Mouse (Mus musculus) heart, postnatal 0 days (tissue): Measurements from ENCODE around the gene Hipk2. TPM values are rescaled to one million over a fixed set of nuclear protein-coding genes. Genes with fewer than 3 reads are reported as not detected.

Experiments used
- ATAC-seq: fragments of 200-750 bp; cut with Nextera tagmentation; 2 replicates; pipeline ENCODE4 v1.8.0; 2017; ENCODE audit warnings: low read depth, moderate number of reproducible peaks, moderate library complexity; ENCODE audit not compliant: insufficient read depth
- DNase-seq: peaks from one replicate; pipeline ENCODE4 v3.0.0-alpha.2; 2016; ENCODE audit warnings: low spot score
- H3K27ac ChIP-seq: fragments of 300-500 bp; sonication (generic); 2 replicates; pipeline ENCODE4 v1.5.1; 2014; ENCODE audit warnings: low read depth, mild to moderate bottlenecking
- H3K27me3 ChIP-seq: fragments of 300-500 bp; sonication (generic); 2 replicates; pipeline ENCODE4 v1.6.1; 2014; ENCODE audit warnings: low read length, mixed read lengths; ENCODE audit not compliant: control insufficient read depth, insufficient read depth
- H3K36me3 ChIP-seq: fragments of 300-500 bp; sonication (generic); replicated peaks from 2 replicates; pipeline ENCODE4 v1.6.1; 2014; ENCODE audit warnings: low read length, mixed read lengths; ENCODE audit not compliant: control insufficient read depth, insufficient read depth
- H3K4me1 ChIP-seq: fragments of 300-500 bp; sonication (generic); 2 replicates; pipeline ENCODE4 v1.6.1; 2014; ENCODE audit warnings: antibody characterized with exemption; ENCODE audit not compliant: control insufficient read depth, insufficient read depth
- H3K4me2 ChIP-seq: fragments of 300-500 bp; sonication (generic); 2 replicates; pipeline ENCODE4 v1.6.1; 2014; ENCODE audit warnings: low read depth, mild to moderate bottlenecking, low read length, moderate library complexity
- H3K4me3 ChIP-seq: fragments of 300-500 bp; sonication (generic); 2 replicates; pipeline ENCODE4 v1.5.1; 2014; ENCODE audit warnings: low read depth, low read length
- H3K9ac ChIP-seq: fragments of 300-500 bp; sonication (generic); replicated peaks from 2 replicates; pipeline ENCODE4 v1.6.1; 2014; ENCODE audit warnings: low read depth, low read length, mixed read lengths
- H3K9me3 ChIP-seq: fragments of 300-500 bp; sonication (generic); replicated peaks from 2 replicates; pipeline ENCODE4 v1.6.1; 2016; ENCODE audit warnings: low read length; ENCODE audit not compliant: control insufficient read depth
- CTCF ChIP-seq: IDR thresholded peaks from 2 replicates; pipeline ENCODE4 v1.5.1; 2016; ENCODE audit warnings: antibody characterized with exemption, control low read depth, low read depth
- EP300 ChIP-seq: IDR thresholded peaks from 2 replicates; pipeline ENCODE4 v1.6.1; 2016; ENCODE audit warnings: antibody characterized with exemption, low read depth
- WGBS: fragments of 180-500 bp; shearing (Covaris S2); extraction: QIAGEN DNeasy Blood & Tissue Kit; methylation state at CpG from one replicate; pipeline ENCODE4 v1.1.7; 2014; 5-methylcytosine and 5-hydroxymethylcytosine counted together
- polyA plus RNA-seq: library from polyadenylated mRNA; unstranded; fragments of >200 nt; fragmentation: Nextera tagmentation; extraction: Ambion mirVana; gene quantifications from 2 replicates; pipeline ENCODE4 v1.2.1, GENCODE M21; 2015
- total RNA-seq: library from RNA; depleted of rRNA; stranded (reverse); fragments of >200 nt; gene quantifications from 2 replicates; pipeline ENCODE4 v1.2.3, GENCODE M21; 2014; ENCODE audit warnings: low replicate concordance

The Hipk2 gene
- total and polyA plus RNA-seq, 2 experiments from 2014 or later, result 9.8 to 45.0 TPM

DNA sequence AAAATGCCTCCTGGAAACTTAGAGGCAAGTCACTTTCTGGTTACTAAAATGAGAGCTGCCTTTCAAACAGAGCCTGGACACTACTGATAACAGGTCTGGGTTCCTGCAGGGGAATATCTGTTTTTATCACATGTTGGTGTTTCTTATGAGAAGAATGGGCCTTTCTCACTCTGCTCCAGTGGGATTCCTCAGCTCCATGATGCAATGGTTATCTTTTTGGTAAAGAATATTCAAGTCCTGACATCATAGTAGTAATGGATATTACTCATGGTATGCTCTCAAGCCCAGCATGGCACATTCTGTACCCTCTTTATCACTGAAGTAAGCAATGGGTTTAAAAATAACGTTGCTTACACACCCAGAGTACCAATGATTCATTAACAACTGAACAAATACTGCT lies 40.7 kb downstream of the Hipk2 start:
- Histone ChIP-seq H3K27ac (peak overlapping the region; percentile 77), H3K4me1 (peaks cover 20% of the 10 kb centered on the region), H3K36me3 (no peaks in the 10 kb centered on the region), H3K4me2 (no peak overlapping the region), H3K27me3 (no peaks in the 10 kb centered on the region), H3K4me3 (no peak overlapping the region), H3K9me3 (no peaks in the 10 kb centered on the region), H3K9ac (no peak overlapping the region)
- TF ChIP-seq CTCF (no peak), EP300 (peak; percentile 91; the same call in 1 of the 2 replicates)
- 12% methylated on average over 1 of the region's 1 CpGs for WGBS
- ATAC-seq, result peak; percentile 84
- peak; percentile 77 for DNase-seq

DNA sequence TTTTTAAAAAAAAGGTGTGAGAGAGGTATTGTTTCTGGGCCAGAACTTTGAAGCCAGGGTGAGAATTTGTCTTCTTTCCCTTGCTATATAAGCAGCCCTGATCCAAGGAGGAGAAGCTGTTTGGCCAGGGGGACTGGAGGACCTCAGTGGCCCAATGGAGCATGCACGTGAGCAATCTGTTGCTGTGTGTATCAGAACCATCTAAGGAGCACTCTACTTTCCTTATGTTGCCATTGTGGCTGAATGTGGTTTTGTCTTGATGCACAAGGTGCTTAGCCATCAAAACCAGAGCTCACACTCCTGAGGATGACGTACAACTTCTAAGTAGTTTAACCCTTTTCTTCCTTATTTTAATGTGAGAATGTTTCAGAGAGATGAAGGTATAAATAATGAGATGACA lies 41.2 kb downstream of the Hipk2 start:
- WGBS, result 69% methylated on average over 2 of the region's 2 CpGs
- no peaks in the 10 kb centered on the region for H3K9me3 ChIP-seq
- no peak overlapping the region for H3K4me3 ChIP-seq
- H3K4me1 ChIP-seq, result peaks cover 20% of the 10 kb centered on the region
- DNase-seq (no peak), ATAC-seq (no peak)
- H3K27me3 ChIP-seq, result no peaks in the 10 kb centered on the region
- no peak overlapping the region for H3K9ac ChIP-seq
- H3K36me3 ChIP-seq, result no peaks in the 10 kb centered on the region
- peak overlapping the region; percentile 77 for H3K27ac ChIP-seq
- TF ChIP-seq EP300 (no peak), CTCF (no peak)
- no peak overlapping the region for H3K4me2 ChIP-seq

DNA sequence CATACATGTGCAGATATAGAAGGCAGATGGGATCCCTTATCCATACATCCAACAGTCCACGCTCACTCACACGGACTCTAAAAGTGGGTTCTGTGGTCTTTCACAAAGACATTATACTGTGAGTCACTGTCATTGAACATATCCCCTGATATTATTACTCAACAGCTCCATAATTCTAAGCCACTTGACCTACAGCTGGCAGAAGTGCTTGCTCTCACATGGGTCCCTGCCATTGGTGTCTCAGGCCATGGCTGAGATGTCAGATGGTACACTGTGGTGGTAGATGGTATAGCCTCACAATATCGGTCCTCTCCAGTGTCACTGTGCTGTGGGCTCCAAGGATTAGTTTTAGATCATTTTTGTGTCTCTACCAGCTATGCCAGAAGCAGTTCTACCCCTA lies 42.2 kb downstream of the Hipk2 start:
- Histone ChIP-seq H3K36me3 (no peaks in the 10 kb centered on the region), H3K9ac (no peak overlapping the region), H3K27me3 (no peaks in the 10 kb centered on the region), H3K27ac (no peak overlapping the region), H3K4me2 (no peak overlapping the region), H3K4me1 (peaks cover 20% of the 10 kb centered on the region), H3K4me3 (no peak overlapping the region), H3K9me3 (no peaks in the 10 kb centered on the region)
- no peak for DNase-seq
- WGBS, result 94% methylated on average over 3 of the region's 3 CpGs
- TF ChIP-seq CTCF, result no peak
- no peak for TF ChIP-seq EP300
- no peak for ATAC-seq

DNA sequence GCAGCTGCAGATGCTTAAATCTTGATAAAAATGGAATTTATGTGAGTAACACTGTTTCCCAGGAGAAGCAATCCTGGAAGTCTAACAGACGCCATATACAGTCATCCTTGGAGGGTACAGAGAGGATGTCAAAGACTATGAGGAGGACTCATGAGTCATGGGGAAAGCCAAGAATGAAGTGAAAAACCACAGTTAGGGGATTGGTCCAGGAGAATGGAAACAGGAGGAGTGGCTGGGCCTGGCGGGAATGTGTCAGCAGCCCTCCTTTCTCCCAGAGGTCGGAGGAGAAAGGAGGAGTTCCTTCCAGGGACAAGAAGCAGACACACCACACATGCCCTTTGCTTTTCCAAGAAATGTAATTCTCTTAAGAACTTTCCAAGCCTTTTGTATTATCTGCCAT lies 46.5 kb downstream of the Hipk2 start:
- H3K27me3 ChIP-seq, result no peaks in the 10 kb centered on the region
- H3K4me1 ChIP-seq, result peaks cover 10% of the 10 kb centered on the region; the same call in 1 of the 2 replicates
- no peak for ATAC-seq
- no peaks in the 10 kb centered on the region for H3K36me3 ChIP-seq
- H3K27ac ChIP-seq, result no peak overlapping the region
- no peak overlapping the region for H3K4me2 ChIP-seq
- 77% methylated on average over 3 of the region's 3 CpGs for WGBS
- TF ChIP-seq CTCF, result no peak
- TF ChIP-seq EP300, result no peak
- H3K9me3 ChIP-seq, result no peaks in the 10 kb centered on the region
- no peak for DNase-seq
- no peak overlapping the region for H3K9ac ChIP-seq
- H3K4me3 ChIP-seq, result no peak overlapping the region

DNA sequence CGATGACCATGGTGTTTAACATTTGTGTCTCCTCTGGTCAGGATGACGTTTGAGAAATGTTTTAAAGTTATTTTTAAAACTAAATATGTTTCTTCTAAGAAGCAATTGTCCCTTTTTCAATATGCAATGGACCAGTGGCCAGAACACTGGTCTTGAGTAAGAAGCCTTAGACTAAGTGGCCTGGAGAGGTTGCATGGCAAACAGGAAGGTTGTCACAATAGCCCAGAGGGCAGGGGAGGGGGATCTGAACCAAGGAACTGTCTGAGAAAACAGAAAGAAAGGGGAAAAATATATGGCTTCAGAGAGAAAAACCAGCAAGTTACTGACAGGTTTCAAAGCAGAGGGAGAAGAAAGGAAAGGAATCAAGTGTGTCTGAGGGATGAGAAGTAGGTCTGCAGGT lies 47.8 kb downstream of the Hipk2 start:
- WGBS, result 76% methylated on average over 2 of the region's 2 CpGs
- Histone ChIP-seq H3K27me3 (no peaks in the 10 kb centered on the region), H3K4me3 (no peak overlapping the region), H3K36me3 (no peaks in the 10 kb centered on the region), H3K9me3 (no peaks in the 10 kb centered on the region), H3K4me2 (no peak overlapping the region), H3K27ac (no peak overlapping the region), H3K9ac (no peak overlapping the region), H3K4me1 (peaks cover 12% of the 10 kb centered on the region; the same call in 1 of the 2 replicates)
- DNase-seq (no peak), ATAC-seq (no peak)
- no peak for TF ChIP-seq EP300
- TF ChIP-seq CTCF, result no peak

DNA sequence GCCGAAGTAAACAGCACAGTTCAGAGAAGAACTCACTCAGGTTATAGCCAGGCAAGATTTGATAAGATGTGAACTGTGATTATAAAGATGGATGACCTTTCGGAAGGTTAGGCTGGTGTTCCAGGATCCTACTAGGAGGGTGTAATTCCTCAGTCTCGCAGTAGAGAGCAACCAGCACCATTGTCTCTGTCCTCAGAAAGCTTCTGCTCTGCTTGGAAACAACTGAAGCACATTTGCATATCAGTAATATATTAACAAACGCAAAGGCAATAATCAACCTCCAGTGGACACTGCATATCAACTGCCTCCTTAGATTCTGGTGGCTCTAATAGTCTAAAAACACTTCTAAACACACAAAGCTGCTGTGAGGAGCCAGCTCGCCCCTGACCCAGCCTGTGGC lies 48.5 kb downstream of the Hipk2 start:
- TF ChIP-seq CTCF (peak; percentile 27), EP300 (no peak)
- Histone ChIP-seq H3K4me2 (no peak overlapping the region), H3K4me1 (peaks cover 12% of the 10 kb centered on the region; the same call in 1 of the 2 replicates), H3K27me3 (no peaks in the 10 kb centered on the region), H3K9ac (no peak overlapping the region), H3K4me3 (no peak overlapping the region), H3K27ac (no peak overlapping the region), H3K36me3 (no peaks in the 10 kb centered on the region), H3K9me3 (no peaks in the 10 kb centered on the region)
- DNase-seq (no peak), ATAC-seq (no peak)
- WGBS, result 78% methylated on average over 5 of the region's 5 CpGs
